Mouse (Mus musculus): ENCODE data around the gene Txndc11.

DNA sequence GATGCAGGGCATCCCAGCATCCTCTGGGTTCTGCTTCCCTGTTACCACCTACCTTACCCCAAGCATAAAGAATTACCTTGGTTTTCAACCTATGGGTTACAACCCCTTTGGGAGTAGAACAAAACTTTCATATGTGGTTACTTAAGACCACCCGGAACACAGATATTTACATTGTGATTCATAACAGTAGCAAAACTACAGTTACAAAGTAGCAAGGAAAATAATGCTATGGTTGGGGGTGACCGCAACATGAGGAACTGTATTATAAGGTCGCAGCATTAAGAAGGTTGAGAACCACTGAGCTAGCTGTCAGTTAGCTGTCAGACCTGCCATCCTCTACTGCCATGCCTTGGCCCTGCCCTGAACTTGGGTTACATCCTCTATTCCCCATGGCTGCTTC is 65.8 kb downstream of the Txndc11 start:
- no peak for TF ChIP-seq POLR2A (IDR thresholded peaks at IDR 0.05; ENCODE audit: control insufficient read depth, low read depth, low read length)
- TF ChIP-seq CTCF (IDR thresholded peaks at IDR 0.05; ENCODE audit: control insufficient read depth, insufficient read depth, insufficient replicate concordance, low read depth, low read length) = no peak
